Mouse (Mus musculus) liver, embryonic 16.5 days (tissue): Measurements from ENCODE around the gene Nfatc2. TPM values are rescaled to one million over a fixed set of nuclear protein-coding genes. Genes with fewer than 3 reads are reported as not detected.

ENCODE experiments used
- ATAC-seq: fragments of 200-750 bp; cut with Nextera tagmentation; 2 replicates; pipeline ENCODE4 v1.8.0; 2017; ENCODE audit warnings: low read depth, mild to moderate bottlenecking, moderate number of reproducible peaks, moderate library complexity
- H3K27ac ChIP-seq: fragments of 300-500 bp; sonication (generic); 2 replicates; pipeline ENCODE4 v1.5.1; 2014; ENCODE audit warnings: mild to moderate bottlenecking, low read length
- H3K27me3 ChIP-seq: fragments of 300-500 bp; sonication (generic); 2 replicates; pipeline ENCODE4 v1.6.1; 2014; ENCODE audit warnings: low read depth, low read length, mixed read lengths; ENCODE audit not compliant: control insufficient read depth, insufficient read depth
- H3K36me3 ChIP-seq: fragments of 300-500 bp; sonication (generic); 2 replicates; pipeline ENCODE4 v1.6.1; 2014; ENCODE audit warnings: mild to moderate bottlenecking; ENCODE audit not compliant: control insufficient read depth, insufficient read depth
- H3K4me1 ChIP-seq: fragments of 300-500 bp; sonication (generic); 2 replicates; pipeline ENCODE4 v1.6.1; 2014; ENCODE audit warnings: low read depth, low read length, mixed read lengths; ENCODE audit not compliant: control insufficient read depth
- H3K4me2 ChIP-seq: fragments of 300-500 bp; sonication (generic); 2 replicates; pipeline ENCODE4 v1.6.1; 2014; ENCODE audit warnings: low read depth, low read length, mixed read lengths
- H3K4me3 ChIP-seq: fragments of 300-500 bp; sonication (generic); 2 replicates; pipeline ENCODE4 v1.5.1; 2014; ENCODE audit warnings: low read depth, mild to moderate bottlenecking, low read length
- H3K9ac ChIP-seq: fragments of 300-500 bp; sonication (generic); 2 replicates; pipeline ENCODE4 v1.6.1; 2014; ENCODE audit warnings: low read depth, low read length
- H3K9me3 ChIP-seq: fragments of 300-500 bp; sonication (generic); replicated peaks from 2 replicates; pipeline ENCODE4 v1.6.1; 2016; ENCODE audit warnings: low read length; ENCODE audit not compliant: control insufficient read depth
- WGBS: fragments of 180-500 bp; shearing (Covaris S2); extraction: QIAGEN DNeasy Blood & Tissue Kit; methylation state at CpG from one replicate; pipeline ENCODE4 v1.1.7; 2014; ENCODE audit not compliant: insufficient replicate concordance; 5-methylcytosine and 5-hydroxymethylcytosine counted together
- polyA plus RNA-seq: library from polyadenylated mRNA; unstranded; fragments of >200 nt; fragmentation: Nextera tagmentation; extraction: Ambion mirVana; gene quantifications from 2 replicates; pipeline ENCODE4 v1.2.1, GENCODE M21; 2015

The Nfatc2 gene
- polyA plus RNA-seq, 1 experiment from 2014 or later, result 0.25 TPM

GRCm38 (mm10) chr2:168551218-168551617 lies 50.2 kb downstream of the Nfatc2 start:
- no peak overlapping the region for H3K9ac ChIP-seq
- ATAC-seq, result no peak
- H3K4me3 ChIP-seq, result no peak overlapping the region
- no peaks in the 10 kb centered on the region for H3K36me3 ChIP-seq
- peaks cover 7% of the 10 kb centered on the region; the same call in 1 of the 2 replicates for H3K27me3 ChIP-seq
- no peaks in the 10 kb centered on the region; the same call in none of the 2 replicates for H3K4me1 ChIP-seq
- 66% methylated on average over 7 of the region's 7 CpGs for WGBS
- H3K4me2 ChIP-seq, result no peak overlapping the region
- H3K27ac ChIP-seq, result no peak overlapping the region
- no peaks in the 10 kb centered on the region for H3K9me3 ChIP-seq

GRCm38 (mm10) chr2:168549326-168549725 lies 52.1 kb downstream of the Nfatc2 start:
- H3K4me3 ChIP-seq, result no peak overlapping the region
- no peak for ATAC-seq
- no peaks in the 10 kb centered on the region; the same call in 1 of the 2 replicates for H3K27me3 ChIP-seq
- no peak overlapping the region for H3K27ac ChIP-seq
- no peaks in the 10 kb centered on the region for H3K36me3 ChIP-seq
- no peak overlapping the region for H3K4me2 ChIP-seq
- no peaks in the 10 kb centered on the region; the same call in none of the 2 replicates for H3K4me1 ChIP-seq
- WGBS, result 48% methylated on average over 12 of the region's 12 CpGs
- no peaks in the 10 kb centered on the region for H3K9me3 ChIP-seq
- no peak overlapping the region for H3K9ac ChIP-seq

- Histone ChIP-seq H3K9me3 (no peaks in the 10 kb centered on the region), H3K4me1 (no peaks in the 10 kb centered on the region), H3K9ac (no peak overlapping the region), H3K4me2 (no peak overlapping the region), H3K27ac (no peak overlapping the region), H3K36me3 (no peaks in the 10 kb centered on the region), H3K27me3 (no peaks in the 10 kb centered on the region), H3K4me3 (no peak overlapping the region)
- ATAC-seq, result no peak
- WGBS, result 50% methylated on average over 4 of the region's 4 CpGs
Measured at GRCm38 (mm10) chr2:168548008-168548407, 53.4 kb downstream of the Nfatc2 start.

- H3K9me3 ChIP-seq, result no peaks in the 10 kb centered on the region
- no peak overlapping the region for H3K4me3 ChIP-seq
- no peak overlapping the region for H3K27ac ChIP-seq
- WGBS, result 54% methylated on average over 15 of the region's 15 CpGs
- no peaks in the 10 kb centered on the region for H3K4me1 ChIP-seq
- H3K27me3 ChIP-seq, result no peaks in the 10 kb centered on the region
- no peaks in the 10 kb centered on the region for H3K36me3 ChIP-seq
- H3K4me2 ChIP-seq, result no peak overlapping the region
- H3K9ac ChIP-seq, result no peak overlapping the region
- no peak for ATAC-seq
Measured at GRCm38 (mm10) chr2:168545901-168546557, 55.4 kb downstream of the Nfatc2 start.

- Histone ChIP-seq H3K4me1 (no peaks in the 10 kb centered on the region), H3K9ac (no peak overlapping the region), H3K4me2 (no peak overlapping the region), H3K27me3 (no peaks in the 10 kb centered on the region), H3K27ac (no peak overlapping the region), H3K4me3 (no peak overlapping the region), H3K36me3 (no peaks in the 10 kb centered on the region), H3K9me3 (no peaks in the 10 kb centered on the region)
- ATAC-seq, result no peak
- 59% methylated on average over 13 of the region's 13 CpGs for WGBS
Measured at GRCm38 (mm10) chr2:168544102-168544501, 57.4 kb downstream of the Nfatc2 start.

- no peak overlapping the region for H3K4me3 ChIP-seq
- H3K9me3 ChIP-seq, result no peaks in the 10 kb centered on the region
- no peak overlapping the region for H3K9ac ChIP-seq
- H3K4me1 ChIP-seq, result no peaks in the 10 kb centered on the region
- no peaks in the 10 kb centered on the region for H3K27me3 ChIP-seq
- H3K27ac ChIP-seq, result no peak overlapping the region
- no peak overlapping the region for H3K4me2 ChIP-seq
- WGBS, result 51% methylated on average over 3 of the region's 3 CpGs
- no peak for ATAC-seq
- H3K36me3 ChIP-seq, result no peaks in the 10 kb centered on the region
Measured at GRCm38 (mm10) chr2:168543026-168543425, 58.4 kb downstream of the Nfatc2 start.

GRCm38 (mm10) chr2:168541223-168541622 lies 60.2 kb downstream of the Nfatc2 start:
- no peak overlapping the region for H3K27ac ChIP-seq
- 31% methylated on average over 7 of the region's 7 CpGs for WGBS
- no peaks in the 10 kb centered on the region for H3K9me3 ChIP-seq
- H3K36me3 ChIP-seq, result no peaks in the 10 kb centered on the region
- H3K4me3 ChIP-seq, result no peak overlapping the region
- H3K4me2 ChIP-seq, result no peak overlapping the region
- no peaks in the 10 kb centered on the region for H3K4me1 ChIP-seq
- ATAC-seq, result peak; percentile 81
- H3K9ac ChIP-seq, result no peak overlapping the region
- H3K27me3 ChIP-seq, result no peaks in the 10 kb centered on the region

GRCm38 (mm10) chr2:168539594-168540222 lies 61.7 kb downstream of the Nfatc2 start:
- no peak for ATAC-seq
- H3K27me3 ChIP-seq, result no peaks in the 10 kb centered on the region
- H3K36me3 ChIP-seq, result no peaks in the 10 kb centered on the region
- no peaks in the 10 kb centered on the region for H3K4me1 ChIP-seq
- no peaks in the 10 kb centered on the region for H3K9me3 ChIP-seq
- H3K9ac ChIP-seq, result no peak overlapping the region
- no peak overlapping the region for H3K27ac ChIP-seq
- H3K4me2 ChIP-seq, result 0 out of 2 replicates have a peak overlapping the region, but pooled peaks have one; percentile 11
- 33% methylated on average over 15 of the region's 15 CpGs for WGBS
- H3K4me3 ChIP-seq, result no peak overlapping the region

- Histone ChIP-seq H3K9ac (no peak overlapping the region), H3K36me3 (no peaks in the 10 kb centered on the region), H3K4me1 (no peaks in the 10 kb centered on the region), H3K4me2 (no peak overlapping the region), H3K27ac (no peak overlapping the region), H3K27me3 (peaks cover 1% of the 10 kb centered on the region), H3K9me3 (no peaks in the 10 kb centered on the region), H3K4me3 (no peak overlapping the region)
- ATAC-seq, result no peak
- WGBS, result 30% methylated on average over 6 of the region's 6 CpGs
Measured at GRCm38 (mm10) chr2:168539026-168539425, 62.4 kb downstream of the Nfatc2 start.
